Mouse (Mus musculus) heart, adult 2 months (tissue): ENCODE data around the gene Mas1. TPM values are rescaled to one million over a fixed set of nuclear protein-coding genes. Genes with fewer than 3 reads are reported as not detected.

Source experiments
- DNase-seq, 2 experiments: peaks; one replicate each; pipeline ENCODE4 v3.0.0; 2021
- H3K27ac ChIP-seq: fragments of 200-600 bp; 2 replicates; pipeline ENCODE4 v1.8.1; 2022
- H3K27me3 ChIP-seq: fragments of 200-500 bp; 2 replicates; pipeline ENCODE4 v1.6.1; 2012; ENCODE audit warnings: mild to moderate bottlenecking, low read length, inconsistent platforms, mixed read lengths; ENCODE audit not compliant: control insufficient read depth, insufficient read depth
- H3K36me3 ChIP-seq: fragments of 200-500 bp; 2 replicates; pipeline ENCODE4 v1.6.1; 2012; ENCODE audit warnings: low read length, inconsistent platforms; ENCODE audit not compliant: control insufficient read depth, insufficient read depth
- H3K4me1 ChIP-seq: fragments of 200-500 bp; 2 replicates; pipeline ENCODE4 v1.6.1; 2011; ENCODE audit warnings: low read length; ENCODE audit not compliant: control insufficient read depth, insufficient read depth
- H3K4me3 ChIP-seq: fragments of 200-600 bp; 2 replicates; pipeline ENCODE4 v1.8.1; 2022
- H3K79me2 ChIP-seq: fragments of 200-500 bp; replicated peaks from 2 replicates; pipeline ENCODE4 v1.6.1; 2012; ENCODE audit warnings: mild to moderate bottlenecking, inconsistent platforms, low read length, moderate library complexity, mixed read lengths; ENCODE audit not compliant: control insufficient read depth, insufficient read depth
- H3K9ac ChIP-seq: fragments of 200-500 bp; 2 replicates; pipeline ENCODE4 v1.6.1; 2012; ENCODE audit warnings: low read depth, mild to moderate bottlenecking, control low read depth, inconsistent platforms, low read length, mixed read lengths
- CTCF ChIP-seq: fragments of 200-600 bp; IDR thresholded peaks from 2 replicates; pipeline ENCODE4 v1.8.1; 2022; ENCODE audit warnings: antibody characterized with exemption, mild to moderate bottlenecking, moderate library complexity
- EP300 ChIP-seq: fragments of 200-500 bp; IDR thresholded peaks from 2 replicates; pipeline ENCODE4 v1.6.1; 2011; ENCODE audit warnings: low read depth, low read length, control low read depth; ENCODE audit not compliant: insufficient read depth
- POLR2A ChIP-seq: fragments of 200-500 bp; IDR thresholded peaks from 2 replicates; pipeline ENCODE4 v1.6.1; 2011; ENCODE audit warnings: mild to moderate bottlenecking, low read depth, low read length, control low read depth; ENCODE audit not compliant: insufficient read depth
- WGBS: fragments of 180-500 bp; shearing (Covaris S2); methylation state at CpG from one replicate; pipeline ENCODE4 v1.1.7; 2018; 5-methylcytosine and 5-hydroxymethylcytosine counted together
- intact Hi-C: fragments of 180-260 bp; cut with DNase I; formaldehyde crosslinking; loops from one replicate; pipeline ENCODE4 v1.15.1; 2025
- polyA plus RNA-seq: library from polyadenylated mRNA; depleted of rRNA; stranded (reverse); fragments of >200 nt; gene quantifications from 2 replicates; pipeline ENCODE4 v1.2.3, GENCODE M21; 2012
- total RNA-seq, 2 experiments: library from RNA; stranded (reverse); gene quantifications; 2 replicates each; pipeline ENCODE4 v1.2.3; 2021

The Mas1 gene
- total and polyA plus RNA-seq, 3 experiments: 0.68 to 1.6 (median 1.0) TPM

- TF ChIP-seq POLR2A (no peak), EP300 (no peak), CTCF (peak; percentile 50)
- Histone ChIP-seq H3K9ac (no peak overlapping the region), H3K79me2 (0 out of 2 replicates have a peak, but pooled peaks cover 2% of the 10 kb centered on the region), H3K36me3 (peaks cover 1% of the 10 kb centered on the region), H3K4me1 (peaks cover 9% of the 10 kb centered on the region), H3K4me3 (no peak overlapping the region), H3K27ac (no peak overlapping the region; the same call in 1 of the 2 replicates), H3K27me3 (no peaks in the 10 kb centered on the region)
- 57% methylated on average over 12 of the region's 12 CpGs for WGBS
- intact Hi-C loops: no loop called here
- DNase-seq: peak; percentile 35 to 40
Observed at GRCm38 (mm10) chr17:12799368-12800275, 68.3 kb downstream of the Mas1 start.

- Histone ChIP-seq H3K36me3 (peaks cover 5% of the 10 kb centered on the region), H3K79me2 (0 out of 2 replicates have a peak, but pooled peaks cover 2% of the 10 kb centered on the region), H3K4me1 (peaks cover 18% of the 10 kb centered on the region), H3K4me3 (no peak overlapping the region), H3K27me3 (no peaks in the 10 kb centered on the region), H3K27ac (no peak overlapping the region), H3K9ac (no peak overlapping the region)
- WGBS: 77% methylated on average over 3 of the region's 3 CpGs
- no peak for TF ChIP-seq EP300
- intact Hi-C loops: no loop called here
- DNase-seq: no peak
Observed at GRCm38 (mm10) chr17:12798571-12798970, 69.4 kb downstream of the Mas1 start.

- TF ChIP-seq EP300 (no peak), CTCF (no peak), POLR2A (no peak)
- peaks cover 22% of the 10 kb centered on the region for H3K4me1 ChIP-seq
- DNase-seq: no peak
- H3K79me2 ChIP-seq: 0 out of 2 replicates have a peak, but pooled peaks cover 2% of the 10 kb centered on the region
- H3K9ac ChIP-seq: no peak overlapping the region
- no peaks in the 10 kb centered on the region for H3K27me3 ChIP-seq
- no peak overlapping the region for H3K4me3 ChIP-seq
- 54% methylated on average over 3 of the region's 3 CpGs for WGBS
- peaks cover 10% of the 10 kb centered on the region for H3K36me3 ChIP-seq
- intact Hi-C loops: no loop called here
- H3K27ac ChIP-seq: no peak overlapping the region
Observed at GRCm38 (mm10) chr17:12797427-12798029, 70.4 kb downstream of the Mas1 start.

GRCm38 (mm10) chr17:12796633-12797032 lies 71.3 kb downstream of the Mas1 start:
- peaks cover 13% of the 10 kb centered on the region for H3K36me3 ChIP-seq
- H3K27me3 ChIP-seq: no peaks in the 10 kb centered on the region
- intact Hi-C loops: no loop called here
- H3K4me3 ChIP-seq: no peak overlapping the region
- peaks cover 26% of the 10 kb centered on the region for H3K4me1 ChIP-seq
- TF ChIP-seq CTCF (no peak), POLR2A (no peak), EP300 (no peak)
- no peak overlapping the region for H3K9ac ChIP-seq
- 81% methylated on average over 3 of the region's 3 CpGs for WGBS
- DNase-seq: no peak
- H3K79me2 ChIP-seq: 0 out of 2 replicates have a peak, but pooled peaks cover 2% of the 10 kb centered on the region
- H3K27ac ChIP-seq: no peak overlapping the region

- intact Hi-C loops: loop anchor here (1.0 kb wide), 2 partner anchors 55 to 76 kb away; no protein-coding TSS in a partner anchor
- no peak overlapping the region for H3K9ac ChIP-seq
Observed at GRCm38 (mm10) chr17:12793660-12794406, 74.1 kb downstream of the Mas1 start.

More at GRCm38 (mm10) chr17:12793660-12794406, 74.1 kb downstream of the Mas1 start:
- H3K79me2 ChIP-seq: 0 out of 2 replicates have a peak, but pooled peaks cover 2% of the 10 kb centered on the region
- H3K27ac ChIP-seq: peak overlapping the region; percentile 85
- WGBS: 7% methylated on average over 8 of the region's 8 CpGs
- H3K4me1 ChIP-seq: peaks cover 37% of the 10 kb centered on the region
- no peak overlapping the region for H3K4me3 ChIP-seq
- DNase-seq: peak; percentile 81 to 90
- no peaks in the 10 kb centered on the region for H3K27me3 ChIP-seq
- H3K36me3 ChIP-seq: peaks cover 23% of the 10 kb centered on the region
- TF ChIP-seq EP300 (peak; percentile 93), POLR2A (0 out of 2 replicates have a peak, but pooled peaks have one; percentile 27), CTCF (peak; percentile 26; the same call in 1 of the 2 replicates)
